Mouse (Mus musculus) T-helper 17 cell (primary cell): Measurements from ENCODE around the gene Gm498.

Experiments used
- in situ Hi-C, 2 experiments: fragments of 300-600 bp; cut with MboI, MseI; formaldehyde crosslinking; loops; 1 replicate in 1 of 2; 2 replicates in 1 of 2; pipeline ENCODE4 v1.15.1; 2025; ENCODE audit warnings: high pct_unique_total_duplicates in 2 of 2

Gm498 gene

DNA sequence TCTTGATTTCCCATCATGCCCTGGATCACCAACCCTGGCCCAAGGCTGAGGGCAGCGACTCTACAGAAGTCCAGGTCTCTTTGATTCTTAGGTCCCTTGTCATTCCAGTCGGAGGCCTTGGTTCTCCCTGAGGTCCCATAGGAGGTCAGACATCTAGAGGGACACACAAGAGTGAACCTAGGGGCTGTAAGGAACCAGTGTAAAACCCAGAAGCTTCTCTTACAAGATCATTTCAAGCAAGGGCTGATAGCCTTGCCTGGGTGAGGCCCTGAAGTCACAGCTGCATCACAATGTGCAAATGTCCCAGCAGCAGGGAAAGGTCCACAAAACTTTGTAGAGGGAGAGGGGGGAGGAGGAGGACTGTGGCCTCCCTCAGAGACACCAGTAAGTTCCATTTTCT is at the start of gene Gm498:
TSS of gene Gm498 (plus strand) at position 301 of the 400 bp plus-strand sequence.
- in situ Hi-C loops = no loop called here

DNA sequence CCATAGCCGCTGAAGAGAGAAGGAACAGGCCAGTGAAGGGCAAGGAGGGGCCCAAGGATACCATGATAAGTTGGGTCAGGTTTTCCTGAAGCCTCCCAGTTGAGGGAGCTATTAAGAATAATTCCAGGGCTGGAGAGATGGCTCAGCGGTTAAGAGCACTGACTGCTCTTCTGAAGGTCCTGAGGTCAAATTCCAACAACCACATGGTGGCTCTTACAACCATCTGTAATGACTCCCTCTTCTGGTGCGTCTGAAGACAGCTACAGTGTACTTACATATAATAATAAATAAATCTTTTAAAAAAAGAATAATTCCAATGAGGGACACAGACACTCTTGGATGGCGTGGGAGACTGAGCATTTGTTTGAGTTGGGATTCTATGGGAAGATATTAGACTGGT is 47.4 kb upstream of the Gm498 start:
- in situ Hi-C loops = no loop called here

DNA sequence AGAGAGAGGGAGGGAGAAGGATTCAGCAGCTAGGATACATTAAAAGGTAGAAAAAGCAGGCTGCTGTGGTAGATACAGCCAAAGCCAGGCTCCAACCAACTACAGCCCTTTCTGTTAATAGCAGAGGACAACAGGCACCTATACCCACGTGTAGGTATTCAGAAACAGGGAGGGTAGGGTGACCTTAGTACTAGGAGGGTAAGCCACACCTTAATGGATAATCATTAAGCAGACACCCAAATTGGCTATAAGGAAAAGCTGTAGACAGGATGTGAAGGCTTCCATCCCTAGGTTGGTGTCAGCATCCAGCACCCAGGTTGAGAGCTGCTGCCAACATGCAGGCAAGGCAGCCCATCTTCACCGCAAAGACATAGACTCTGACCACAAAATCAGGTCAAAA is 45.4 kb upstream of the Gm498 start:
- in situ Hi-C loops = loop anchor here in 1 of 2 experiments (10.0 kb wide), 1 partner anchor 1356 kb away; the partner anchor contains the start of gene Lsp1

DNA sequence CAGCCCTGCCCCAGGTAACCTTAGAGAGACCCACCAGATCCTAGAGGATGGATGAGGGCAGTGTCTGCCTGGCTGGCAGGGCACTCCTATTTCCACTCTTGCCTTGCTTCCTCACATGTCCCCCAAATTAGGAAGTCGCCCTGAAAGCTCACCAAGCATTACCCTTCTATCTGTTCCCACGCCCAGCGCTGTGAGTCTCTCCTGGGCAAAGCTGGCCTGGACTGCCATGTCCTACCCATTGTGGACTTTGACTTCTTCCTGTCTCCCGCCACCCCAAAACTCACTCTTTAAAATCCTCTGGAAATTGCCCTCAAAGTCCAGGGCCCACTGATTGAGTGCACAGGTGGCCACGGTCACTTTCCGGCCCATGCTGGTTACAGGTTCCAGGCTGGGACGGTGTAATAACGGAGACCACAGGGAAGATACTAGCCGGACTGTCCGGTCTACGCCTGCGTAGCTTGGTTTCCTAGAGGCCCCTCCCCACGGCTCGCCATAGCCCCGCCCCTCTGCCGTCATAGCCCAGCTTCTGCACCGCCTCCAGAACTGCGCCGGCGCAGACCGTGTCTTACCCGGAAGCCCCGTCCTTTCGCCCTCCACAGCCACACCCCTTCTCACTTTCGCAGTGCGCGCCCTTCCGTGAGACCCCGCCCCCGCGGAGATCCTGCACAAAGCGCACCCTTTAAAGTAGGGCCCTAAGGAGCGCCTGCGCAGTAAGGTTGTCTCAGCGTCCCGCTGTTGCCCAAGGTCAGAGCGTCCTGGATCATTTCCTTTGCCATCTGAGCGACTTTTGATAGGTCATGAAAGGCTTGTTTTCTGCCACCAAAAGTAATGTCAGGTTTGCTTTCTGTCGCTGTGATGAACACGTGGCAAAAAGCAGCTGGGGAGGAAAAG is 44.0 kb upstream of the Gm498 start, which contains the start of the genes Nadsyn1 and Dhcr7:
TSS of gene Nadsyn1 (minus strand) at position 475 of the 891 bp plus-strand sequence.
TSS of gene Dhcr7 (plus strand) at position 771 of the 891 bp plus-strand sequence.
- in situ Hi-C loops = loop anchor here in 1 of 2 experiments (10.0 kb wide), 1 partner anchor 1358 kb away; the partner anchor contains the start of gene Lsp1

DNA sequence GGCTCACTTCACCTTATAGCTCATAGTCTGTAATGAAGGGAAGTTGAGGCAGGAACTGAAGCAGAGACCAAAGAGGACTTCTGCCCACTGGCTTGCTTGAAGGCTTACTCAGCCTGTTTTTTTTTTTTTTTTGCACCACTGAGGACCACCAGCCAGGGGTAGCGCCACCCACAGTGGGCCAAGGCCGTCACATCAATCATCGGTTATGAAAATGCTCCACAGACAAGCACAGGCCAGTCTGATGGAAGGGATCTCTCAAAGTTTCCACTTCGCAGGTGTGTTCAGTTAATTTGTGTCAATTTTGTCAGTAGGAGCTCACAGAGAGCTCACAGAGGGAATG is 43.4 kb upstream of the Gm498 start:
- in situ Hi-C loops = loop anchor here in 1 of 2 experiments (10.0 kb wide), 1 partner anchor 1358 kb away; the partner anchor contains the start of gene Lsp1

DNA sequence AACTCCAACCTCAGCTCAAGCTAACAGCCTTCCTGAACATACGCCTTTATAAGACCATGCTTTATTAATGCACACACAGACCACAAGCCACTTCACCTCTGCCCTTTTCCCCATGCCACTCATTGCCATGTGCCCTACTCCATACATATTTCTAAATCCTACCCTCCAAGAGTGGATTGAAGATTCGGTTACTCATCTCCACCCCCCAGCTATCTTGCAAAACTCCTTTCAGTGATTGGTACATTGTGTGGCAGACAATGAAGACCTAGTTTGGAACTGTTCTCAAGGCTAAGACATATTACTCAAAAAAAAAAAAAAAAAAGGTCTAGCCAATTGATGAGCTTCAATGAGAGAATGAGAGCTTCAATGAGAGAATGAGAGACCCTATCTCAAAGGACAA is 39.7 kb upstream of the Gm498 start:
- in situ Hi-C loops = loop anchor here in 1 of 2 experiments (10.0 kb wide), 1 partner anchor 1362 kb away; the partner anchor contains the start of gene Lsp1

DNA sequence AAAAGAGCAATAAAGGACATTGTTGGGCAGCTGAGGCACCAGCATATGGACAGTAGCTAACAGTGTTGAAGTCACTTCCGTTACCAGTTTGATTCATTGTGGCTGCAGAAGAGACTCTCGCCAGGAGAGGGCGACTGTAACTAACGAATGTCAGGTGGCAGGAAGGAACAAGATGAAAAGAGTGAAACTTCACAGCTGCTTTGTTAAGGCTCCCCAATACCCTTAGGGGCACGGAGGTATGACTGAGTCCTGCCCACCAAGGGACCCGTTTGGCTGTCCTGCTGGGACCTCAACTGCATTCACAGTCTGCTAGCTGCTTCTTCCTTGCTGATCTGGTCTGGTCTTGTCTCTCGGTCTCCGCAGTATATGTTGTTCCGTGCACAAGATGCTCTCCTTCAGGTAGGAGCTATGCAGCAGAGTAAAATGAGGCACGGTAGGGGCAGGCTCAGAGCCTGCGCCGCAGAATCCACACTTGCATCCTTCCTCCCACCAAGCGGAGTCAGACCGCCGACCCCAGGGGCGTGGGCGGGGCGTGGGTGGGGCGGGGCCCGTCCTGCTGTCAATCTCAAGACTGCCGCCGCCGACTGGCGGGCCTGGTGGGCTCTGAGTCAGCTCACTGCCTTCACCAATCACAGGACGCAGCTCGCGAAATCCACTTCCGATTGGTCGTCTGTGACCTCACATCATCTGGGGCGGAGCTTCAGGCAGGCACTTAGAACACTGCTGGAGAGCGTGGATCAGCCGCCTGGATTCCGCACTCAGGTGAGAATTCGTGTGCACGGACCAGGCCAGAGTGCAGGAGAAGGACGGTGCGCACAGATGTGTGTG is 36.9 kb upstream of the Gm498 start:
- in situ Hi-C loops = loop anchor here (5.0 to 10.0 kb wide), 2 partner anchors 78 to 1365 kb away; partner anchors contain the start of gene Lsp1 (in 1 of the 2)

DNA sequence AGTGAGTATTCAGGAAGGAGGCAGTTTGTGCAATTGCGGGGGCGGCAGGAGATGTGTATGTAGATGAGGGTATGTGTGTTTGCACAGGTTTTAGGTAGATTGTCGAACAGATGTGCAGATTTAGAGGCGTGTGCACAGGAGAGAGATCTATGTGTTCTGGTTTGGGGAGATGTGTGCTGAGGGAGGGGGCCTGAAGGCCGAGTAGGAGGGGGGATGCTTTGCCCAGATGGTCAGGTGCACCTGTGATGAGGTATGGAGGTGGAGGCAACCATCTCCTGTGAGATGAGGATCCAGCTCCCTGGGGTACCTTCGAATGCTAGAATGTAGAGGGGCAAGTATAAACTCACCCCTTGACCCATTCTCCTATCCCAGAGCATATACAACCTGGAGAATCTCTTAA is 36.2 kb upstream of the Gm498 start:
- in situ Hi-C loops = loop anchor here (5.0 kb wide), 1 partner anchor 77 kb away; no protein-coding TSS in a partner anchor

DNA sequence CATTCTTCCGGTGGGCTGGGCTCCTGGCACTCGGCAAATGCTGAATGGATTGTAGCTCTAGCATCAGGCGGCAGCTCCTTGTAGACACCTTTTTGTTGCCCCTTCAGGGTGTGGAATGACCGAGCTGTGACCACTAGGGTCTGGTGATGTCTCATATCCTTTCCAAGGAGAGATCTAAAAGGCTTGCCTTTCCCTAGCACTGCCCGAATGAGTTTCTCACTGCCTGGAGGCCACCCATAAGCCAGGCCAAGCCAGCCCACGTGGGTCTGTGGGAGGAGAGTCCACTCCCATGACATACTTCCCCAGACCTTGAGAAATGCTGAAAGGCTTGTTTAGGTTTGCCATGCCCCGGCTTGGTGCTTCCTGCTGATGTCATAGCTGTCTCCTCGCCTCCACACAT is 34.4 kb upstream of the Gm498 start:
- in situ Hi-C loops = loop anchor here (5.0 kb wide), 1 partner anchor 75 kb away; no protein-coding TSS in a partner anchor

DNA sequence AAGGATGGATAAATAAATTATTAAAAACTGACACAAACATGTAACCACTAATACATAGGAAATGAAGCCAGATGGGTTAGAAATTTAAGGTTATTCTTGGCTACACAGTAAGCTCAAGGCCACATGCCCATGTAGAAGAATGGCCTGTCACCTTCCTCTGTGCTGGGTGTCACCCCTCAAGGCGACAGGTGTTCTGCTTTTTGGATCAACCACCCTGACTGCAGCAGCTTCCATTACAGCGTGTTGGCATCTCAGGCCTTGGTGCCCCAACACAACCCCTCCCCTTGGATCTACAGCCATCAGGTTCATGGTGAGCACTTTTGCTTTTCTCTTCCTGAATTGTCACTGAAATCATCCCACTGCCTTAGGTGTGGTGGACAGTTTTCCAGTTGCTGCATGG is 34.0 kb upstream of the Gm498 start:
- in situ Hi-C loops = loop anchor here (5.0 kb wide), 1 partner anchor 75 kb away; no protein-coding TSS in a partner anchor

DNA sequence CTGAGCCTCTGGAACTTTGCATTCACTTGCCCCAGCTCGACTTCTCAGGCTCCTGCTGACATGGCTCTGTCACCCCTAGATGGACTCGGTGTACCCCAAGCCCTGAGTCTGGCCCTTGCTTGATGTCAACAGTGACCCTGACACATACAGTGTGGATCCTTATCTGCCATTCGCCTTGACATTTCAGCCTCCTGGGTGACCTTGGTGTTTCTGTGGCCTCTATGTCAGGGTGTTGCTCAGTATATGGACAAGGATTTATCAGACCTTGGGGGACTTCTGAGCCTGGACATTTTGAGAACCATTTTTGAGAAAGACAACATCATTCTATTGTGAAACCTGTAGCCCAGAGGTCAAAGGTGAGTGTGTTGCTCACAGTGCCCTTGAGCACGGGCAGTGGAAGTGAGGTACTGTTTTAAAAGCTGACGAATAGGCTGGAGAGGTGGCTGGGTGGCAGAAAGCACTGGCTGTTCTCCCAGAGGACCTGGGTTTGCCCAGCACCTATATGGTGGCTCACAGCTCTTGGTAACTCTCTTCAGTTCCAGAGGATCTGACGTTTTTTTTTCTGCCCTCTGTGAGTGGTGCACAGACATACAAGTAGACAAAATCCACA is 33.0 kb upstream of the Gm498 start:
- in situ Hi-C loops = loop anchor here (5.0 kb wide), 1 partner anchor 74 kb away; no protein-coding TSS in a partner anchor

DNA sequence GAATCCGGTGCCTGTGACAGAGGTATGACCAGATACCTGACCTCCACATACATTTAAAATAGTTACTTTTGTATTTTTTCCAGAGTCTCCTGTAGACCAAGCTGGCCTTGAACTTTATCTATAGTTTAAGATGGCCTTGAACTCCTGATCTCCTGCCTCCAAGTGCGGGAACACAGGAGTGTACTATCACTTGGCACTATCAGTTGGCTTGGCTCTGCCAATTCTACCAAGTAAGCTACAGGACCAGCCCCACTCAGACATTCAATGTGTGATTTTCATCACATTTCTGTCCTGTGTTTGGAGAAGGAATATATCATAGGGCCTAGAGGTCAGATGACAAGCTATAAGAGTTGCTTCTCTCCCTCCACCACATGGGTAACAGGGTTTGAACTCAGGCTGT is 32.3 kb upstream of the Gm498 start:
- in situ Hi-C loops = loop anchor here (5.0 kb wide), 1 partner anchor 73 kb away; no protein-coding TSS in a partner anchor

DNA sequence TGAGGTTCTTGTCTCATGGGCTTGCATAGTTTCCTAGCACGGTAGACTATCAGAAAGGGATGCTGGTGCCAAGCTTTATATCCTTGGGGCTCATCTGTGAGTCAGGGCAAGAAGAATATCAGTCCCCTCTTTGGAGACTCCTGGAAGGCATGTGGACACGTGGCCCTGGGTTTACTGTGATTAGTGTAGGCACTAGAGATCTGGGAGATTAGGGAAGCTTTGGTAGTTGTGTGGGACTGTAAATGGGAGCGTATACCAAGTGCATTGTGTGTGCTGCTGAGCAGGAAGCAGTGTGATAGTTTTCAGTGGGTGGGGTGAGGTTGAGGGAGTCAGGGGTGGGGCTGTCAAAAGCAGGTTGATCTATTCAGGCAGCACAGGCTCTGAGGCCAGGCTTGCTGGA is 31.7 kb upstream of the Gm498 start:
- in situ Hi-C loops = loop anchor here (5.0 kb wide), 1 partner anchor 72 kb away; no protein-coding TSS in a partner anchor

DNA sequence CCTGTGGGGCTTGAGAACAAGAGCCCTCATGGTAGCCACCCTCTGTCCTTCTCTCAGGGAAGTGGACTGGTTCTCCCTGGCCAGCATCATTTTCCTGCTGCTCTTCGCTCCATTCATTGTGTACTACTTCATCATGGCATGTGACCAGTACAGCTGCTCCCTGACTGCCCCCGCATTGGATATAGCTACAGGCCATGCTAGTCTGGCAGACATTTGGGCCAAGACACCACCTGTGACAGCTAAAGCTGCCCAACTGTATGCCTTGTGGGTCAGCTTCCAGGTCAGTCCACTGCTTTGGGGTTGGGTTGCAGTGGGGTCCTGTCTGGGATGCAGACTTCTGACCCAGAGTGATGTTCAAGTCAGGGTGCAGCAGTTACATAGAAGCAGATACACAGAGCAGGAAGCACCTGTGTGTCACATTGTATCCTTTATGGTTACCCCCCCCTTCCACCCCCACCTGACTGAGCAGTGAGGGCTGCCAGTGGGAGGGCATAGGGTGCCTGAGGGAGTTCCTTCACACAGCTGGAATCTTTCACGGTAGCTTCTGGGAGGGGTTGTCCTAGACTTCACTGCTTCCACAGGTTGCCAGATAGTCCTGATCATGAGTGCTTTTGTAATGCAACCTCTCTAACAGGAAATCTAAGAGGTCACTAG is 28.8 kb upstream of the Gm498 start:
- in situ Hi-C loops = no loop called here

DNA sequence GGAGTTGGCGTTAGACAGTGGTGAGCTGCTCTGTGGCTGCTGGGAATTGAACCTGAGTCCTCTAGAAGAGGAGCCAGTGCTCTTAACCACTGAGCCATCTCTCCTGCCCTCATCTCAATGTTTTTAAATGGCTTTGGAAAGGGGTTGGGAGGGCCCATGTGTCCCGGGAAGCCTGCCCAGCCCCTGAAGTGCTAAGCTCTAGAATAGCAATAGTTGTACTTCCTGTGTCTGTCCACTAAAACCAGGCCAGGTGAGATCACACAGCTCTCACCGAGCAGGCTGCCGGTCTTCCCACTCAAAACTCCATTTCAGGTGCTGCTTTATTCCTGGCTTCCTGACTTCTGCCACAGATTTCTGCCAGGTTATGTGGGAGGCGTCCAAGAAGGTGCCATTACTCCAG is 26.5 kb upstream of the Gm498 start:
- in situ Hi-C loops = no loop called here

DNA sequence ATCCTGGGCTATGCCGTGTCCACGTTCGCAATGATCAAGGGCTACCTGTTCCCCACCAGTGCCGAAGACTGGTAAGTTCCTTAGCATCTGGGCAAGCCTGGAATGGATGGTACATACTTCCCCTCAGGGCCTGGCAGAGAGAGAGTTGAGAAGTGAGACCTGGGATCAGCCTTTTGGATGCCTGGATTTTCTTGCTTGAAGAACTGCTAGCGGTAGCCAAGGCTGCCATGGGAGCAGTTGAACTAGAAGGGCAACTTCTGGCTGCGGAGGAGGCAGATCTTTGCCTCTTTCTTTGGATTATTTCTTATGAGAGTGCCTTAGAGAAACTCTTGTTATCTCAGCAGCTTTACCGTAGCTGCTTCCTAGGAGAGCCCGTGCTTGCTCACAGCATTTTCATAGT is 25.3 kb upstream of the Gm498 start:
- in situ Hi-C loops = no loop called here

DNA sequence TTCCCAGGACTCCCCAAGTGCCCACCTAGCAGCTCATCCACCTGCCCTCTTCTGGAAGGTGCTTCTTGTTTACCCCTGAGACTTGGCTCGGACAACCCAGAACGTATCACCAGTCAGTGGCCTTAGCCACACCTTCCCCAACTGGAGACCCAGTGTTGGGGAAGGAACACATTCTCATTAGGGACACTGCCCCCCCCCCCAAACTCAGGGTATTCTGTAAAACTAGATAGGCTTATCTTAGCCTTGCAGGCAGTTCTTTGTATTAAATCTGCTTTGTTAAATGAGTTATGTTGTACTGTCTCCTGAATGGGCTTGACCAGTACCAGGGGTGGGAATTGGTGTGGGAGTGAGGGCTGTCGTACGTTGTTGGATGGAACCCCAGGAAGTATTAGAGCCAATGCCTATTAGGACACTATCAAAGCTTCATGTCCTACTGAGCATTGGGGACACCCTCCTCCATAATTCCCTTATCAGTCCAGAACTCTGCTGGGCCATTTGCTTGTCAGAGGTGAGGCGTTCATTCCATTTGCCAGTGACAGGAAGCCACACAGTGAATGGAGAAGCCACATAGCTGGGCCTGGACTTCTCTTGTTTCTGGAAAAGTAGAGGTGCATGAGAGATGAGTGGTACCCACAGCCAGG is 18.4 kb upstream of the Gm498 start:
- in situ Hi-C loops = no loop called here

DNA sequence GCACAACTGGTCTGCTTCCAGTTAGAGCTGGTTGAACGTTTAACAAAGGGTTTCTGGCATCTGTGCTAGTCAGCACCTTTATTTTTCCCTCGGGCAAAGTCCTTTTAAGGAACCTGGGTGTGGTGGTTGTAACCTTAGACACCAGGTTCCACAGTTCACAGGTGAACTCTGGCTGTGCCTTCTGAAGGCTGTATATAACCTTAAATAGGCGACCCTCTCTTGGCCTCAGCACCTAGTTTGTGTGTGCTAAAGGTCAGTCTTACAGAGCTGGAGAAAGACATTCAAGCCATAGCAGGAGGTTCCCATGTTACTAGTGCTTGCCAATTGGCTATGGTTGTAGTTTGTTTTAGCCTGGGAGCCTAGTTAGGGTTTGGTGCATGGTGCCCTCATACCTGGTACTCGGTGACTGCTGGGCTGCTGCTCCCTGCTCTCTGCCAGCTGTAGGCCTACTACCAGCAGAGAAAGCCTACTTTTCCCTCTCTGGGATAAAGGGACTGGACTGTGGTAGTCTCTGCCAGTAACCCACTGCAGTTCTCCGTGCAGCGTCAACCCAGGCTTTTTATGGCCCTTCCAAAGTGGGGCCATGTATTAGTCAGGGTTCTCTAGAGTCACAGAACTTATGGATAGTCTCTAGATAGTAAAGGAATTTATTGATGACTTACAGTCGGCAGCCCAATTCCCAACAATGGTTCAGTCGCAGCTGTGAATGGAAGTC is 17.7 kb upstream of the Gm498 start:
- in situ Hi-C loops = no loop called here

DNA sequence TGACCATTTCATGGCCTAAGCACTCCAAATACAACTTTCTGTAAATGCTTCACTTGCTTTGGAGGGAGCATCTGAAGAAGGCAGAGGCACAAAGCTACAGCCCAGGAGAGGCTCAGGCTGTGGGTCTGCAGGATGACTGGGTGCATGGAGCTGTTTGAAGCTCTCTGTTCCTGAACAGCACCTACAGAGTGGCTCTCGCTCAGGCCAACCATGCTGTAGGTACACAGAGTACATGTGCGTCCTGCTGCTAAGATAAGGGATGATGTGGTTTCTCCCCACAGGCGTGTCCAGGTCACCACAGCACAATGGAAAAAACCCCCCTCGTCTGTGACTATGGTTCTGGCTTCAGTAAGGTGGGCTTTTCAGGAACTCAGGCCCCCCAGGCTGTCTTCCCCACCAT is 2.2 kb downstream of the Gm498 start:
- in situ Hi-C loops = no loop called here

DNA sequence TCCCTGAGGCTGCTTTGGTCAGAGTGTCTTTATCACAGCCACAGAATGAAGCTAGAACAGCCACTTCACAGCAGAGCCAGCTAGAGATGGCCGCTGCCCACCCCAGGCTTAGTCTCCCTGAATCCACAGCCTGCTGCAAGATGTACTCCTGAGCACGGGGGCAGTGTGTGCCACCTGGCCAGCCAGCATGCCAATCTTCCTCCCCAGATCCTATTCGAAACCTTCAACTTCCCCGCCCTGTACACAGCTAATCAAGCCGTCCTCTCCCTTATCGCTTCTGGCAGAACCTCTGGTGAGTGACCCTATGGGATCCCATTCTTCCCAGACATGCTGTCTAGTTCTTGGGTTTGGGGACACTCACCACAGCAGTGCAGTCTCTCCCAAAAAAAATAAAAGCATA is 17.1 kb downstream of the Gm498 start:
- in situ Hi-C loops = no loop called here
